Mouse (Mus musculus) right cerebral cortex, postnatal 25 days (tissue): ENCODE measurements around the gene Acsbg2.
A peak's percentile ranks its signal among the peaks of the same experiment; 100 is the strongest.

Experiments used
- DNase-seq: peaks from one replicate; pipeline ENCODE4 v3.0.0; 2022

The Acsbg2 gene

GRCm38 (mm10) chr17:56819032-56819545 lies 55.2 kb downstream of the Acsbg2 start:
- DNase-seq, result no peak

GRCm38 (mm10) chr17:56818067-56818636 lies 56.1 kb downstream of the Acsbg2 start:
- no peak for DNase-seq

GRCm38 (mm10) chr17:56815057-56815345 lies 59.2 kb downstream of the Acsbg2 start:
- DNase-seq, result no peak

- peak; percentile 80 for DNase-seq
These were observed 59.8 kb downstream of the Acsbg2 start for GRCm38 (mm10) chr17:56814316-56815056.

- peak; percentile 61 for DNase-seq
These were observed 64.0 kb downstream of the Acsbg2 start for GRCm38 (mm10) chr17:56810245-56810644.

- DNase-seq, result peak; percentile 80
These were observed 65.7 kb downstream of the Acsbg2 start for GRCm38 (mm10) chr17:56808518-56808917.

- no peak for DNase-seq
These were observed 68.5 kb downstream of the Acsbg2 start for GRCm38 (mm10) chr17:56805784-56806183.

- DNase-seq, result no peak
These were observed 69.3 kb downstream of the Acsbg2 start for GRCm38 (mm10) chr17:56804952-56805351.

GRCm38 (mm10) chr17:56802065-56802464 lies 72.2 kb downstream of the Acsbg2 start:
- no peak for DNase-seq

- no peak for DNase-seq
These were observed 75.0 kb downstream of the Acsbg2 start for GRCm38 (mm10) chr17:56799276-56799675.

GRCm38 (mm10) chr17:56793614-56794319 lies 80.5 kb downstream of the Acsbg2 start:
- DNase-seq, result no peak
